ENCODE assay signal across 16 mouse cellular contexts in the genomic region with DNA sequence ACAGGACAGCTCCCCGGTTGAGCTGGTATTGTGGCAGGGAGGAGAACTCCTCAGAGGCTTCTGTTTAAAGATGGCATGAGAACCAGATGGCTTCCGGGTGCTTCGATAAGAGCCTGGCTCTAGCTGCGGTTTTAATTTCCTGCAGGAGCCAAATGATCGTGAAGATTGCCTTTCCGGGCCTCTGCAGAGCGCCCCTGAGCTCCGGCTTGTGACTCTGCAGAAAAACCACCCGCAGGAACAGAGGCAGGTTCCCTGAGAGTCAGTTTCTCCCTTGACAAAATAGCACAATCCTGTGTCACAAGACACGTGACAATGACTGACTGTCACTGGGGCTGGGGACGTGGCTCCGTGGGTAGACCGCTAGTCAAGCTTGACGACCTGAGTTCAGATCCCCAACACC. TPM values are rescaled to one million over a fixed set of nuclear protein-coding genes. Genes with fewer than 3 reads are reported as not detected.
DNase-seq lines count a peak whose midpoint lies in the region; ATAC-seq lines count a peak whose summit lies in the region.
"Had no signal": no experiment of that assay in that cellular context is flagged by ENCODE, and none has a peak within 500 bp of the region (broad histone marks: within the 10 kb centered on the region; RNA-seq: fewer than 3 reads in every experiment).

No protein-coding gene starts in this region.

- no peaks in the 10 kb centered on the region for H3K9me3 ChIP-seq in hindbrain, embryonic 13.5 days
- no peaks in the 10 kb centered on the region for H3K9me3 ChIP-seq in hindbrain, embryonic 16.5 days (ENCODE audit: control insufficient read depth, low read length)
- H3K9me3 ChIP-seq: midbrain, embryonic 12.5 days had no signal

- WGBS in hindbrain, embryonic 13.5 days: 71% methylated on average over 14 of the region's 14 CpGs
- WGBS in hindbrain, embryonic 16.5 days: 67% methylated on average over 14 of the region's 14 CpGs

- H3K27ac ChIP-seq in hindbrain, embryonic 13.5 days: peak overlapping the region; percentile 64
- no peak overlapping the region; the same call in 1 of the 2 replicates for H3K27ac ChIP-seq in hindbrain, embryonic 16.5 days (ENCODE audit: low read depth, low read length)
- H3K27ac ChIP-seq: midbrain, embryonic 12.5 days had no signal

- ATAC-seq in hindbrain, embryonic 13.5 days (ENCODE audit: low FRiP score): no peak
- no peak for ATAC-seq in hindbrain, embryonic 16.5 days
- 0 out of 2 replicates have a peak, but pooled peaks have one; percentile 18 for ATAC-seq in erythroblast, adult 5-6 weeks (replicated peaks; ENCODE audit: low FRiP score, poor library complexity, severe bottlenecking)
- ATAC-seq in megakaryocyte progenitor cell, adult 5-6 weeks (replicated peaks; ENCODE audit: poor library complexity): peak; percentile 81
- ATAC-seq: Patski had no signal

- H3K4me1 ChIP-seq in hindbrain, embryonic 13.5 days (replicated peaks): peaks cover 36% of the 10 kb centered on the region
- H3K4me1 ChIP-seq in hindbrain, embryonic 16.5 days (ENCODE audit: control insufficient read depth, insufficient read depth, low read depth, low read length): peaks cover under 1% of the 10 kb centered on the region; the same call in 1 of the 2 replicates

- 0 out of 2 replicates have a peak, but pooled peaks cover 2% of the 10 kb centered on the region for H3K27me3 ChIP-seq in hindbrain, embryonic 13.5 days
- no peaks in the 10 kb centered on the region for H3K27me3 ChIP-seq in hindbrain, embryonic 16.5 days (replicated peaks; ENCODE audit: control insufficient read depth, insufficient read depth, low read length)
- H3K27me3 ChIP-seq: midbrain, embryonic 12.5 days; Patski had no signal

- no peak overlapping the region for H3K9ac ChIP-seq in hindbrain, embryonic 13.5 days
- H3K9ac ChIP-seq in hindbrain, embryonic 16.5 days (ENCODE audit: low read depth, low read length): no peak overlapping the region
- H3K9ac ChIP-seq: midbrain, embryonic 12.5 days had no signal

- H3K36me3 ChIP-seq in hindbrain, embryonic 13.5 days: peaks cover 9% of the 10 kb centered on the region; the same call in 1 of the 2 replicates
- no peaks in the 10 kb centered on the region for H3K36me3 ChIP-seq in hindbrain, embryonic 16.5 days (ENCODE audit: control insufficient read depth, insufficient read depth, low read length)
- H3K36me3 ChIP-seq: midbrain, embryonic 12.5 days had no signal

- H3K4me2 ChIP-seq in hindbrain, embryonic 13.5 days: no peak overlapping the region
- no peak overlapping the region for H3K4me2 ChIP-seq in hindbrain, embryonic 16.5 days (ENCODE audit: low read length)
- H3K4me2 ChIP-seq: midbrain, embryonic 12.5 days had no signal

- no peak overlapping the region for H3K4me3 ChIP-seq in hindbrain, embryonic 13.5 days
- H3K4me3 ChIP-seq in hindbrain, embryonic 16.5 days (ENCODE audit: low read length): no peak overlapping the region
- H3K4me3 ChIP-seq: erythroblast, embryonic 14.5 days; midbrain, embryonic 12.5 days had no signal

- peak; percentile 75 for DNase-seq in MN1 (ENCODE audit: low spot score)
- DNase-seq in cerebellum, adult 9-11 months: no peak
- no peak for DNase-seq in B cell, adult 2 months
- no peak for DNase-seq in left cerebral cortex, adult 9 months (ENCODE audit: low spot score in 2 of 2)
- DNase-seq: adrenal gland, postnatal 10 days; cerebellum, postnatal 36 days; heart, adult 18-20 months; kidney, adult 18-20 months; left cerebral cortex, postnatal 4 days had no signal

RNA-seq across cellular contexts. Expression of gene Abat, which starts 16.8 kb away (rescaled TPM):
- 81.1 and 88.3 TPM in 2 replicates for polyA plus RNA-seq in hindbrain, embryonic 13.5 days (2015; fragmentation: Nextera tagmentation; extraction: Ambion mirVana)
- polyA plus RNA-seq in hindbrain, embryonic 16.5 days (2015; fragmentation: Nextera tagmentation; extraction: Ambion mirVana): 95.2 and 106 TPM in 2 replicates
- 2.5 TPM in 1 of 2 replicates, not detected in the other for total RNA-seq in erythroblast, adult 5-6 weeks (2015; ENCODE audit: low replicate concordance)
- 1.3 and 2.4 TPM in 2 replicates for total RNA-seq in erythroblast, adult 5-6 weeks (2017; ENCODE audit: low replicate concordance)
- not detected in 2 replicates for total RNA-seq in megakaryocyte progenitor cell, adult 5-6 weeks (2015)
- total RNA-seq in megakaryocyte progenitor cell, adult 5-6 weeks (2017): 0.03 and 0.21 TPM in 2 replicates

RNA-seq across cellular contexts. Expression of gene Mettl22, which starts 59.4 kb away (rescaled TPM):
- 34.6 and 34.8 TPM in 2 replicates for polyA plus RNA-seq in hindbrain, embryonic 13.5 days (2015; fragmentation: Nextera tagmentation; extraction: Ambion mirVana)
- polyA plus RNA-seq in hindbrain, embryonic 16.5 days (2015; fragmentation: Nextera tagmentation; extraction: Ambion mirVana): 53.7 and 58.4 TPM in 2 replicates
- total RNA-seq in erythroblast, adult 5-6 weeks (2015; ENCODE audit: low replicate concordance): 3.7 and 3.8 TPM in 2 replicates
- total RNA-seq in erythroblast, adult 5-6 weeks (2017; ENCODE audit: low replicate concordance): 0.56 and 12.9 TPM in 2 replicates
- total RNA-seq in megakaryocyte progenitor cell, adult 5-6 weeks (2015): 12.7 and 19.2 TPM in 2 replicates
- total RNA-seq in megakaryocyte progenitor cell, adult 5-6 weeks (2017): 8.4 and 15.7 TPM in 2 replicates

Comparison
In these comparisons a context has a peak if more than half of its experiments do, and no peak if none do; other contexts are left out.
1. ATAC-seq: peak in erythroblast, adult 5-6 weeks (single experiment) and megakaryocyte progenitor cell, adult 5-6 weeks (single experiment); none in hindbrain, embryonic 13.5 days (single experiment) and hindbrain, embryonic 16.5 days (single experiment).